Mouse (Mus musculus) neural tube, embryonic 14.5 days (tissue): ENCODE measurements around the gene Atg4c. TPM values are rescaled to one million over a fixed set of nuclear protein-coding genes. Genes with fewer than 3 reads are reported as not detected.

Source experiments
- ATAC-seq: fragments of 200-750 bp; cut with Nextera tagmentation; 2 replicates; pipeline ENCODE4 v1.8.0; 2017; ENCODE audit warnings: low read depth, mild to moderate bottlenecking, moderate TSS enrichment, moderate library complexity
- H3K27ac ChIP-seq: fragments of 300-500 bp; sonication (generic); 2 replicates; pipeline ENCODE4 v1.5.1; 2014; ENCODE audit warnings: low read depth, mild to moderate bottlenecking, control low read depth, low read length, moderate library complexity, mixed read lengths
- H3K27me3 ChIP-seq: fragments of 300-500 bp; sonication (generic); 2 replicates; pipeline ENCODE4 v1.6.1; 2014; ENCODE audit warnings: low read length; ENCODE audit not compliant: control insufficient read depth, insufficient read depth
- H3K36me3 ChIP-seq: fragments of 300-500 bp; sonication (generic); 2 replicates; pipeline ENCODE4 v1.6.1; 2014; ENCODE audit warnings: low read length, mixed read lengths; ENCODE audit not compliant: control insufficient read depth, insufficient read depth
- H3K4me1 ChIP-seq: fragments of 300-500 bp; sonication (generic); 2 replicates; pipeline ENCODE4 v1.6.1; 2014; ENCODE audit warnings: low read length; ENCODE audit not compliant: control insufficient read depth, insufficient read depth
- H3K4me2 ChIP-seq: fragments of 300-500 bp; sonication (generic); 2 replicates; pipeline ENCODE4 v1.6.1; 2014; ENCODE audit warnings: mild to moderate bottlenecking, low read depth, low read length, control low read depth
- H3K4me3 ChIP-seq: fragments of 300-500 bp; sonication (generic); 2 replicates; pipeline ENCODE4 v1.5.1; 2014; ENCODE audit warnings: low read depth, low read length, control low read depth, mixed read lengths
- H3K9ac ChIP-seq: fragments of 300-500 bp; sonication (generic); replicated peaks from 2 replicates; pipeline ENCODE4 v1.6.1; 2014; ENCODE audit warnings: low read depth, mild to moderate bottlenecking, control low read depth, low read length, mixed read lengths
- H3K9me3 ChIP-seq: fragments of 300-500 bp; sonication (generic); 2 replicates; pipeline ENCODE4 v1.6.1; 2016; ENCODE audit warnings: low read length; ENCODE audit not compliant: control insufficient read depth
- WGBS: fragments of 180-500 bp; shearing (Covaris S2); extraction: QIAGEN DNeasy Blood & Tissue Kit; methylation state at CpG from one replicate; pipeline ENCODE4 v1.1.7; 2014; 5-methylcytosine and 5-hydroxymethylcytosine counted together
- polyA plus RNA-seq: library from polyadenylated mRNA; unstranded; fragments of >200 nt; fragmentation: Nextera tagmentation; extraction: Ambion mirVana; gene quantifications from 2 replicates; pipeline ENCODE4 v1.2.1, GENCODE M21; 2014

Atg4c gene
- polyA plus RNA-seq, 1 experiment from 2014 or later = 21.7 TPM

GRCm38 (mm10) chr4:99181739-99182419 is 11.9 kb upstream of the Atg4c start:
- no peak overlapping the region for H3K4me2 ChIP-seq
- H3K9ac ChIP-seq = no peak overlapping the region
- H3K4me3 ChIP-seq = no peak overlapping the region
- H3K4me1 ChIP-seq = no peaks in the 10 kb centered on the region
- no peaks in the 10 kb centered on the region for H3K36me3 ChIP-seq
- 0 out of 2 replicates have a peak, but pooled peaks have one; percentile 53 for ATAC-seq
- no peak overlapping the region for H3K27ac ChIP-seq
- no peaks in the 10 kb centered on the region for H3K9me3 ChIP-seq
- 70% methylated on average over 9 of the region's 9 CpGs for WGBS
- no peaks in the 10 kb centered on the region for H3K27me3 ChIP-seq

DNA sequence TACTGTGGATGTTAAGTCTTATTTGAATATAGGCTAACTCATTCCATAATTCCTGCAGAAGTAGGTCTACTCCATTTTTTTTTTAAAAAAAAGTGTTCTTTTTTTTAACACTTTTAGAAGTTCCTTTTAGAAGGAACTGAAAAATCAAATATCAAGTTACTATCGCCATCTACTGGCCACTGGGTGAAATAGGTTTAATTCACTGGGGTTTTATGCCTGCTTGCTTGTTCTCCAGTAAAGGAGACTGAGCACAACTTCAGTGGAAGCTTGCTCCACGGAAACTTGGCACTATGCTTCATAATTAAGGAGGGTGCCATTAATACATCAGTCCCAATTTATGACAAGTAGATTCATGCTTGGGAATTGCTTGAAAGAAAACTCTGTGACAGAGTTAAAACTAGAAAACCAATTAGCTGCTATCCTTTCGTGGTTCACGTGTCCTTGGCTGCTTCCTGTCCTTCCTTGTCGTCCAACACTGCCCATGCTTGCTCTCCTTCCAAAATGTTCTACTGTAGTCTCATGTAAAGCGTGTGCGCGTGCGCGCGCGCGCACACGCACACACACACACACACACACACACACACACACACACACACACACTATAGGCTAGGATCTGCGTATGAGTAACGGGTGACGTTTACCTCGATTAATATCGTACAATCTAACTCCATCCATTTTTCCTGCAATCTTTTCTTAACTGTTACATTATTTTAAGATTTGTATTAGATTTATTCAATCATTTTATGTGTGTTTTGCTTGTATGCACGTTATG is 10.9 kb upstream of the Atg4c start:
- Histone ChIP-seq H3K27me3 (no peaks in the 10 kb centered on the region), H3K27ac (no peak overlapping the region), H3K9ac (no peak overlapping the region), H3K4me3 (no peak overlapping the region), H3K36me3 (no peaks in the 10 kb centered on the region), H3K9me3 (no peaks in the 10 kb centered on the region), H3K4me1 (no peaks in the 10 kb centered on the region), H3K4me2 (no peak overlapping the region)
- WGBS = 80% methylated on average over 20 of the region's 20 CpGs
- ATAC-seq = peak; percentile 46; the same call in 1 of the 2 replicates

- H3K4me2 ChIP-seq = no peak overlapping the region
- no peaks in the 10 kb centered on the region for H3K9me3 ChIP-seq
- no peaks in the 10 kb centered on the region for H3K27me3 ChIP-seq
- H3K4me3 ChIP-seq = no peak overlapping the region
- 76% methylated on average over 4 of the region's 4 CpGs for WGBS
- H3K27ac ChIP-seq = no peak overlapping the region
- H3K36me3 ChIP-seq = no peaks in the 10 kb centered on the region
- no peak for ATAC-seq
- H3K4me1 ChIP-seq = no peaks in the 10 kb centered on the region
- H3K9ac ChIP-seq = no peak overlapping the region
Observed at GRCm38 (mm10) chr4:99184678-99185077, 9.1 kb upstream of the Atg4c start.

DNA sequence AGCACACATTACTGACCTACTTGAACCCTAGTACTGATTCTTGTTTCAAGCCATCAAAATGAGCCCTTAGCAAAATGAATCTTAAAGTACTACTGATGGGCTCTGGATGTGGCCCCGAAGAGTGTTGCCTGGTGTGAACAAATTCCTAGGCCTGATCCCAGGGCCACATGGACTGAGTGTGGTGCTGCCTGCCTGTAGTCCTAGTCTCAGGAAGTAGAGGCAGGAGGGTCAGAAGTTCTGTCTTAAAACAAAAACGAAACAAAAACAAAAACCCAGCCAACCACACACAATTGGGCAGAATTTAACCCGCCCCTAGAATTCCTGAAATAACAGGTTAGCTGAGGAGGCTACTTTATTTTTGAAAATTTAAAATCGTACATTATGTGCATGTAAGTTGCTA is 8.4 kb upstream of the Atg4c start:
- WGBS = 80% methylated on average over 4 of the region's 4 CpGs
- no peaks in the 10 kb centered on the region for H3K9me3 ChIP-seq
- H3K27me3 ChIP-seq = no peaks in the 10 kb centered on the region
- no peaks in the 10 kb centered on the region for H3K36me3 ChIP-seq
- H3K4me1 ChIP-seq = no peaks in the 10 kb centered on the region
- no peak for ATAC-seq
- H3K4me3 ChIP-seq = no peak overlapping the region
- no peak overlapping the region for H3K4me2 ChIP-seq
- H3K27ac ChIP-seq = no peak overlapping the region
- H3K9ac ChIP-seq = no peak overlapping the region

- H3K36me3 ChIP-seq = no peaks in the 10 kb centered on the region
- no peak for ATAC-seq
- no peak overlapping the region for H3K27ac ChIP-seq
- WGBS = 93% methylated on average over 11 of the region's 11 CpGs
- H3K4me2 ChIP-seq = no peak overlapping the region
- no peak overlapping the region for H3K9ac ChIP-seq
- H3K4me3 ChIP-seq = no peak overlapping the region
- H3K27me3 ChIP-seq = no peaks in the 10 kb centered on the region
- no peaks in the 10 kb centered on the region for H3K9me3 ChIP-seq
- H3K4me1 ChIP-seq = no peaks in the 10 kb centered on the region
Observed at GRCm38 (mm10) chr4:99186412-99187125, 7.2 kb upstream of the Atg4c start.

- H3K27me3 ChIP-seq = no peaks in the 10 kb centered on the region
- no peak overlapping the region for H3K4me2 ChIP-seq
- WGBS = 81% methylated on average over 1 of the region's 1 CpGs
Observed at GRCm38 (mm10) chr4:99192640-99193039, 1.1 kb upstream of the Atg4c start.

GRCm38 (mm10) chr4:99193214-99193613 is 520 bp upstream of the Atg4c start:
- no peak for ATAC-seq
- Histone ChIP-seq H3K9ac (peak overlapping the region; percentile 83; the same call in 1 of the 2 replicates), H3K4me1 (0 out of 2 replicates have a peak, but pooled peaks cover 10% of the 10 kb centered on the region), H3K36me3 (no peaks in the 10 kb centered on the region), H3K27me3 (no peaks in the 10 kb centered on the region), H3K4me2 (peak overlapping the region; percentile 56), H3K4me3 (peak overlapping the region; percentile 69), H3K9me3 (no peaks in the 10 kb centered on the region), H3K27ac (no peak overlapping the region; the same call in 1 of the 2 replicates)
- 41% methylated on average over 6 of the region's 6 CpGs for WGBS

More at GRCm38 (mm10) chr4:99192640-99193039, 1.1 kb upstream of the Atg4c start:
- ATAC-seq = no peak
- H3K4me1 ChIP-seq = 0 out of 2 replicates have a peak, but pooled peaks cover 10% of the 10 kb centered on the region
- H3K4me3 ChIP-seq = no peak overlapping the region
- no peaks in the 10 kb centered on the region for H3K36me3 ChIP-seq
- H3K9ac ChIP-seq = no peak overlapping the region; the same call in 1 of the 2 replicates
- H3K9me3 ChIP-seq = no peaks in the 10 kb centered on the region
- H3K27ac ChIP-seq = no peak overlapping the region

- H3K9me3 ChIP-seq = no peaks in the 10 kb centered on the region
- 46% methylated on average over 5 of the region's 5 CpGs for WGBS
- H3K4me3 ChIP-seq = peak overlapping the region; percentile 69
- H3K27me3 ChIP-seq = no peaks in the 10 kb centered on the region
- H3K4me2 ChIP-seq = peak overlapping the region; percentile 56
- no peaks in the 10 kb centered on the region for H3K36me3 ChIP-seq
- H3K4me1 ChIP-seq = 0 out of 2 replicates have a peak, but pooled peaks cover 10% of the 10 kb centered on the region
- ATAC-seq = no peak
- peak overlapping the region; percentile 83; the same call in 1 of the 2 replicates for H3K9ac ChIP-seq
- no peak overlapping the region for H3K27ac ChIP-seq
Observed at GRCm38 (mm10) chr4:99194826-99195225, 1.1 kb downstream of the Atg4c start.
